Mouse (Mus musculus): ENCODE data around the gene Wdr81.

The Wdr81 gene

DNA sequence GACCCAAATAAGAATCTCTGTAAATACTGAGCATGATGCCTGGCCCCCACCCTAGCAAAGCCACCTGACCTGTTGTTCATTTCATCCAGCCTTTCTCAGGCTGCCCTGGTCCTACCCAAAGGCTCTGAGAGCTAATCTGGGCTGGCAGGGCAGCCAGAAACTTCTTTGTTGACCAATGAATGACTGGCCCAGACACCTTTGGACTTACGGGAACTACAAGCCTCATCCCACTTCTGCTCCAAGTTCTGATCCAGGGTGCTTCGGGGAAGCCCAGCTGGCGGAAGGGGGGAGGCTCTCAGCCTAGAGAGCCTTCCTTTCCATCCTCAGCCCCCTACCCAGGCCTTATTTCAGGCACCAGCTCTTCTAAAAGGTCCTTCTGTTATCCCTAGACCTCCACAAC is 15.7 kb downstream of the Wdr81 start:
- DNase-seq (ENCODE audit: low spot score in 2 of 2), result no peak

DNA sequence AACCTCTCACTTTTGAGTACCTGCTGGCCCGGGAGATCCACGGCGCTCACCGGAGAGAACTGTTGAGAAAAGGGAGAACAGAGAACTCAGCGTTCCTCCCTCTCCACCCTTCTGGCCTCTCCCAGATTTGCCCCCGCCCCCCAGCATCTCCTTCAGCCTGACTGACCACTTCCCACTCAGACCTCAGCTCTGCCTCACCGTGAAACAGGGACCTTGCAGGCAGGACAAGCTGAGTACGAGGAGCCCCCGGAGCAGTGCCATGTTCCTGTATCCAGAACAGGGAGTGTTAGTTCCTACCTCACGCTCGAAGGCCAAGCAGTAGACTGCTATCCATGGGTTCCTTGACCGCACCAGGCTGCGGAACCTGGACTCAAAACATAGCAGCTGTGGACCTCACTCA is 16.3 kb downstream of the Wdr81 start:
- DNase-seq (ENCODE audit: low spot score in 2 of 2), result no peak

DNA sequence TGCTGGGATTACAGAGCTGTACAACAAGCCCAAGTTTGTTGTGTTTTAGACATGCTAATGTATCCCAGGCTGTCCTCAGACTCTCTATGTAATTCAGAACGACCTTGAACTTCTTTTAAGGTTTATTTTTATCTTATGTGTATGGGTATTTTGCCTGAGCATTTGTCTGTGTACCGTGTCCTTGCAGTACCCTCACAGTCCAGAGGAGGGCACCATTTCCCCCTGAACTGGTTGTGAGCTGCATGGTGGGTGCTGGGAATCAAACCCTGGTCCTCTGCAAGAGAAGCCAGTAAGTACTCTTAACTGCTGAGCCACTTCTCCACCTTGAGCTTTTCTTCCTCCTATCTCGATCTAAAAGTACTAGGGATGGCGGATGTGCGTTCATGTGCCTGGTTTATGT is 20.4 kb downstream of the Wdr81 start:
- DNase-seq (ENCODE audit: low spot score in 2 of 2), result no peak

DNA sequence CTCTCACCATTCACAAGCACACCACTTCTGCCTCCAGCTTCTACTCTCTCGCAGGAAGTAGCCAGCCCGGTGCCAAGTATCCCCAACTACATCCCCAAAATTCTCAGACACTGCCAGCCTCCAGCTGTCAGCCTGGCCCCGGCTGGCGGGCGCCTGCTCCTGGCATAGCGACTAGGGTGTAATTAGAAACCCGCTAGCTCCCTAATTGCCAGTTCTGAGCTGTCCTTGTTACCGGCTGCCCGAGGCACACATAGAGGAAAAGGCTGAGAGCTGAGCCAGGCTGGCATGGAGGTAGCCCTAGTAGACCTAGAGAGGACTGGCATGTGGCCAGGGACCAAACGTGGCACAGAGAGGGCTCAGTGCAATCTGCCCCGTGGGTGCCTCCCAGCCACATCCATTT is 23.2 kb downstream of the Wdr81 start:
- peak; percentile 47 to 75 for DNase-seq (ENCODE audit: low spot score in 2 of 2)

DNA sequence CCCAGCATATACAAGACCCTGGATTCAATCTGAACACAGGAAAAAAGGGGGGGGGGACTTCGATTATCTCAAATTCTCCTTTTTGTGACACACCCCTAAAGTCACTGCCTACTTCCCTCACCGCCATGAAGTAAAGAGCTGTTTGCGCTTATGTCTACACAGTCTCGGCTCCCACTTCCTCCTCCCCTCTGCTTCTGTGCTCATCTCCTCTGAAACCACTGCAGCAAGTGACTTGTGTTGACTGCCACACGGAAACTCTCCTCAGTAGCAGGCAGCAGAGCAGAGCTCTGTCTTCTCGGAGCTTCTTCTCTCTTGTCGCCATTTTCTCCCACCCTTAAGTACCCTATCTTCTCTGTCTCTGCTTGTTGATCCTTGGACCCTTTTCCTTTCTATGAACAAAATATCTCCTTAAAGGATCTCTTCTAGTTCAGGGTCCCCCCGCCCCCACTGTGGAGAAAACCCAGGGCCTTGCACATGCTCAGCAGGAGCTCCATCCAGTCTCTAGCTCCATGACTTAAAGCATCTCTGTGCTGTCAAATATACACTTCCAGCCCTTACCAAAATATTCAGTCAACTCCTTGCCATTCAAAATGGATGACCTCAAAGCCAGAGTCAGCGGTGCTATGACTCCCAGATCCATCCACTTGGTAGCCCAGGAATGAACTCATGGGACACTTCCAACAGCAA is 25.4 kb downstream of the Wdr81 start:
- no peak for DNase-seq (ENCODE audit: low spot score in 2 of 2)

DNA sequence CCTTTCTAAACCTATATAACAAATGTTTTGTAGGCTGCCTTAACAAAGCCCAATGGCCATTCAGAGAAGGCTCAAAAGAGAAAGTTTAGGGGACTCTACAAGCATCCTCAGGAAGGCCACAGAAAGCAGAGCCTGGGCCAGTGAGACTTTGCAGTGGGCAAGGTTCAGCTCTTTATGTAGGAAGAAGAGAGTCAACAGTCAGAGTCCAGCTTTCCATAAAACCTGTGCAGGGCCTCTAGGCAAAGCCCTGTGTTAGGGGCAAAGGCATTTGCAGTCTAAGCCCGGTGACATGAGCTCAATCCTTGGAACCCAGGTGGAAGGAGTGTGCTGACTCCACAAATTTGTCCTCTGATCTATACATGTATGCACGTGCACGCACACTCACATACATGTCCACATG is 30.1 kb downstream of the Wdr81 start:
- DNase-seq (ENCODE audit: low spot score in 2 of 2), result no peak

DNA sequence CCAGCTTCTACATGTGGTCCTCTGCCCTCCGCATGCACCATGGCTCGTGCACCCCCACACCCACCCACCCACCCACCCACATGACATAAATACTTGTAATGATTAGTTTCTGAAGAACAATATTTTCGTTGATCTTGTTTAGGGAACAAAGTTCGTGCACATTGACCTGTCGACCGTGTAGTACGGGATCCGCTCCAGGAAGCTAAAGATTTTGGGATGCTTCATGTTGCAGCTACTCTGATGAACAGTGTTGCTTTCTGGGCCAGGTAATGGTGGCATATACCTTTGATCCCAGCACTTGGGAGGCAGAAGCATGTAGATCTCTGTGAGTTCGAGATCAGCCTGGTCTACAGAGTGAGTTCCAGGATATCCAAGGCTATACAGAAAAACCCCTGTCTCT is 30.5 kb downstream of the Wdr81 start:
- DNase-seq (ENCODE audit: low spot score in 2 of 2), result no peak

DNA sequence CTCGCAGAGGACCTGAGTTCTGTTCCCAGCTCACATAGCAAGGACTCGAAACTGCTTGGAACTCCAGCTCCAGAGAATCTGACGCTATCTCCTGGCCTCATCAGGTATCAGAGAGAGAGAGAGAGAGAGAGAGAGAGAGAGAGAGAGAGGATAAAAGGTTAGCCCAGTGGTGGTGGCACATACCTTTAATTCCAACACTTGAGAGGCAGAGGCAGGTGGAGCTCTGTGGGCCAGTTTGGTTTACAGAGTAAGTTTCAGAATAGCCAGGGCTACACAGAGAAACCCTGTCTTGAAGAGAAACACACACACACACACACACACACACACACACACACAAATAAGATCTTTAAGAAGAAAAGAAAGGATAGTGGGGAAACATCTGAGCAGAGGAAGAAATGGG is 31.4 kb downstream of the Wdr81 start:
- DNase-seq (ENCODE audit: low spot score in 2 of 2), result no peak

DNA sequence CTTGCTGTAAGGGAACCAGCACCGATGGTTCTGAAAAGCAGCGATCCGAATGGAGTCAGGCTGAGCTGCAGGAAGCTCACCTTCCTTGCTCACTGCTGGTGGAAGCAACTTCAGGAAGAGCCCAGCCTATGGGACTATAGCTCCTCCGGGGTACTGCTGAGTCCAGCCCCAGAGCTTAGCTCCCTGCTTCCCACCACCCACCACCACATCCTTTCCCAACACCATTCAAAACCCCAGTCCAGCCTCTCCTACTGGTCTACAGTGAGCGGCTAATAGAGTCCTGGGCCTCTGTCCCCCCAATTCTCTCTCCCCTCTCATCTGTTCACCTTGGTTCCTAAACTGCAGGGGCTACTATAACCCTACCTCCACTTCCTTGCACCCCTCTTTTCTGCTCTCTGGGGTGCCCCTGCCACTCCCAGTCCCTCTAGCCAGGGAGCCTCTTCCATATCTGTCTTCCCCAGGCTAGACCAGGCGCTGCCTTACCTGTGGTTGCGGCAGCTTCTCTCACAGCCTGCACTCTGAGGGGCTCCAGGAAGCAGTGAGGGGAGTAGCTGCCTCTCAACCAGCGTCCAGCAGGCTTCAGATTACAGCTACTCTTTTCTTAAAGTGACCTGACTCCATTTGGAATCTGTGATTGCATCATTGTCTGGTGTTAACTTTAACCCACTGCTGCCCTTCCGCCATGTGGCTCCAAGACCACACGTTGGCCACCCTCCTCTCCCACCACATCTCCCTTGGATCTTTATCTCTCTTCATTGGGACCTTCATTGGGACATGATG is 32.3 kb downstream of the Wdr81 start, which contains the start of gene Serpinf1:
Serpinf1 (minus strand) TSS at position 689 of the 780 bp plus-strand sequence.
- no peak for DNase-seq (ENCODE audit: low spot score in 2 of 2)

DNA sequence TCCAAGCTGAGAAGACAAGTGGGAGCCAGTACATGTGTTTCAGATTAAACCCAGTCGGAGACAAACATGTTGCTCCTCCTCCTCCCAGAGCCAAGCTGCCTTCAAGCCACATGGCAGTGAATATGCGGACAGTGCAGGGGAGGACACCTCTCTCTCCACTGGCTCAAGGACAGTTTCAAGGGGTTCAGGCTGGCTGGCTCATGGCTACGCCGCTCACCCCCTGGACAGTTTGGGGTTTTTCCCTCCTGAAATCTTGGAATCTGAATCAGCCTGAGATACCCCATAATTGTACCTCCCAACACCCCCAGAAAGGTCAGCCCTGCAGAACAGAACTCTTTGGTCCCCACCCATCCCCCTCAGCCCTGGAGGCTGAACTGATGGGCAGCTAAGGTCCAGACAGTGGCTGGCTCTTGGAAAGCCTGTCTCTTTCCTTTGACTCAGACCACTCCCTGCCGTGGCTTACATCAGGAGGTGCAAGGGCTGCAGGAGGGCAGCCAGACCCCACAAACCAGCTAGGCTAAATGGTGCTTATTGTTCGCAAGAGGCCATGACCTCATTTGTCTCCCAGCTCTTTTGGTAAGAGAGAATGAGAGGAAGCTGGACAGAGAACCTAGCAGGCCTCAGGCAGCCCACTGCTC is 33.0 kb downstream of the Wdr81 start:
- DNase-seq (ENCODE audit: low spot score in 2 of 2), result no peak

DNA sequence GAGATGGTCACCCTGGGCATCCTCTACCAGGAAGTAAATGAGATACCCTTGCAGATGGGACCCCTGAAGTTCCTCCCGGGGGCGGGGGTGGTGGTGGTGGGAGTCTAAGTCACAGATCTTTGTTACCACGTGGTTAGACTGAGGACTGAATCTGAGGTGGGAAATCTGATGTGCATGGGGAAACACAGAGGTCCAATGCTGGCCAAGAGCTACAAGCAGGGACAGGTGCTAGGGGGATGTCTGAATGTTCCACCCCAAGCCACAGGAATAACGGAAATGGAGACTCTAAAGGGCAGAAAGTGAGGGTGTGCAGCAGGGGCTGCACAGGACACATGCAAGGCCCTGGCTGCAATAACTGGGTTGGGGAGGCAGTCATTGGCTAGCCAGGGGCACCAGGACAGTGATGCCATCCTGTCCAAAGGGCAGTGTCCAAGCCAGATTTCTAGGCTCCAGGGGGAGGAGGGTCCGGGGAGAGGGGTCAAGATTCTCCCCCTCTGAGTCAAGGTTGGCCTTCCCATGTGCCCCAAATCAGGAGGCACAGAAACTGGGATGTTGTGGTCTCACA is 33.6 kb downstream of the Wdr81 start:
- no peak for DNase-seq (ENCODE audit: low spot score in 2 of 2)

DNA sequence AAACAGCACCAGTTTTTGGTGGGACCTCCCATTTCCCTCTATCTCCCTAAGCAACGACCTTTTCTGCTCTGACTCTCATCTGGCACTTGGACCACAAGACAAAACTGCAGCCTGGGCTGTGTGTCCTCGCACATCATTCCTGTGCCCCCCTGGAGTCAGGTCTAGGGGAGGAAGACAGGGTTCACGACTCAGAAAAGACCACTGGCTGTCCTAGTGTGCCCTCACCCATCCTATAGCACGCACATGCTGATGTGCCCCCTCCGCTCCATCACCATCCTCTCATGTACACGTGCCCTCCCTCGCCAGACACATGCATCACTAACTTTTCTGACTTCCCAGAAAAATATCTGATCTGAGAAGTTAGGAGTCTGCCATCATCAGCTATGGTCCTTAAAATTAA is 34.5 kb downstream of the Wdr81 start:
- DNase-seq (ENCODE audit: low spot score in 2 of 2), result no peak

DNA sequence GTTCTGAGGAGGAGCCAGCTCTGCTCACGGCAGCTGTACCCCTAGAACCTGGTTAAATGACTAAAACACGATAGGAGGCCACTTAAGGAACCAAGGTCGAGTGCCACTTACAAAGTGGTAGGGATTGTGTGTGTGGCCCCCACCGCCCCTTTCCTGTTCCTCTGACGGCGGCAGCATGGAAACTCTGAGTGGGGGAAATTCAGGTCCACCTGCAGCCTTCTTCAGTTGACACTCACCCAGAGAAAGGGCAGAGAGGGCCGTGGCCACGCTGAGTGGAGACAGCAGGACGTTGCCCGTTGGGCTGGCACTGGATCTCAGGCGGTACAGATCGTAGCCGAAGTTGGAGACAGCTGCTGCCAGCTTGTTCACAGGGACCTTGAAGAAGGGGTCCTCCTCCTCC is 38.5 kb downstream of the Wdr81 start:
- DNase-seq (ENCODE audit: low spot score in 2 of 2), result no peak

DNA sequence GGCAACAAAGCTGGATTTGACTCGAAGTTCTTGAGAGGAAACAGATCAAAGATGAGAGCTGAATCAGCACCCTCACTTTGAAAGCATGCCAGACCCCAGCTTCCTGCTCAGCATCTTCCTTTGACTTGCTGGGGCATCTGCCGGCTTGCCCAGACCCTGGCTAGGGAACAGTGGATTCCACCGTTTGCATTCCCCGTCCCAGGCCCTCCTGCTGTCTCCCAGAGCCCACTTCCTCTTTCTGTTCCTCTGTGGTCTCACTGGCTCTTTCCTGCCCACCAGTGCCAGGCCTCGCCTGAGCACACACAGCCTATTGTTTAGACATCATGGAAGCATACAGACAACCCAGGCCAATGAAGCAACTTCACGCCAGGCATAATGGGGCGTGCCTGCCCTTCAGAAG is 39.4 kb downstream of the Wdr81 start:
- DNase-seq (ENCODE audit: low spot score in 2 of 2), result no peak

DNA sequence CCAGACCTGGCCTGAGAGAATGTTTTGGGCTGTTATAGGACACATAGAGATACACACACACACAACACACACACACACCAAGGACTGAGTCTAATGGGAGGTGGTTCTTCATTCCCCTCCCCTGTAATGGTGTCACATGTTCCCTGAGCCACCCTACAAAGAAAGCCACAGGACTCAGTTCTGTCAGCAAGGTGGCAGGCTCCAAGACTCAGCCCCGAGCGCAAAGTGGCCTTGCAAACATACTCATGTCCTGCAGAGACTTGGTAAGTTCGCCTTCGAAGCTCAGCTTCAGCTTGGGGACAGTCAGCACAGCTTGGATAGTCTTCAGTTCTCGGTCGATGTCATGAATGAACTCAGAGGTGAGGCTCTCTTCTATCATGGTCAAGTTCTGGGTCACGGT is 43.9 kb downstream of the Wdr81 start:
- DNase-seq (ENCODE audit: low spot score in 2 of 2), result no peak

DNA sequence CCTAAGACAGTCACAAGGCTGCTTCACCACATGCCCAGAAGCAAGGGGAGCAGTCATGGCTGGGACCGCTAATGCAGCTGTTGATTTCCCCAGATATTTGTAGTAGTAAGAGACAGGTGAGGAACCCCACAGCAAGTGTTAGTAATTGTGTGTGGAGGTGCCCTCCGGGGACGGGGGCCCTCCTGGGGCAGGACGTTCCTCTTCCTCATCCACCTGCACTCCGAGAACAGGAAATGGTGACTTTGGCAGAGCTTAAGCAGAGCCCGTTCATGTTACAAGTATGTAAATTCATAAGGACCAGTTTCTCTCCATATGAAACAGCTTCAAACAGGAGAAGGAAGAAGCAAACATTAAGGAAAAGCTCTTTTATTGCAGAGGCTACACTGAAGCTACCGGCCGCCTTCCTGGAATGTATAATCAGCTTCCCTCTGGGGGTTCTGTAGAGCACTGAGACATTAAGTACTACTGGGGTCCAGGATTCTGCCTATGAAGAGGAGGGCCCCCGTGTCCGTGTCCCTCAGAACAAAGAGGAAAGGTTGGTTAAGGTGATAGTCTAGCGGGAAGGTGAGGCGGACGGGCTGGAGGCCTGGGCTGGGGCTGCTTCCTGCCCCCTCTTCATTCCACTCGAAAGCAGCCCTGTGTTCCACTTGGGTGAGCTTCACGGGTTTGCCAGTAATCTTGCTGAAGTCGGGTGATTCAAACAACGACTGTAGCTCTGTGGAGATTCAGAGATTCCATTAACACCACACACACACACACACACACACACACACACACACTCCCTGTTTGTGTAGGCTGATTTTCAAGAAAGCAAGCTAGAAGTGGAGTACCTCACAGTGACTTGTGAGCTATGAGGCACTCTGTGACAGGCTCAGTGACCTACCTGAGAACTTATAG is 44.6 kb downstream of the Wdr81 start:
- no peak for DNase-seq (ENCODE audit: low spot score in 2 of 2)

DNA sequence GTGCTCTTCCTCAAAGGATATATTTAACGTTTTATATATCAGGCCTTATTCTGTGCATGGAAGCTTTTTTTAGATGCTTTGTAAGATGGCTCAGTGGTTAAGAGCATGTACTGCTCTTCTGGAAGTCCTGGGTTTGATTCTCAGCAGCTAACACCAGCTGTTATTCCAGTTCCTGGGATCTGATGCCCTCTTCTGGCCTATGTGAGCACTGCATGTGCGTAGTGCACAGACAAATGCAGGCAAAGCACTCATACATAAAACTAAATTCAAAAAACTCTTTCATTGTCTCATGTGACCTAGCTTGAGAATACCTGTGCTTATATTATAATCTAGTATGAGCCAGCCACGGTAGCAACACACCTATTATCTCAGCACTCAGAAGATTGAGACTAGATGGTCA is 47.7 kb downstream of the Wdr81 start:
- DNase-seq (ENCODE audit: low spot score in 2 of 2), result peak in 1 of 2 experiments; percentile 45

DNA sequence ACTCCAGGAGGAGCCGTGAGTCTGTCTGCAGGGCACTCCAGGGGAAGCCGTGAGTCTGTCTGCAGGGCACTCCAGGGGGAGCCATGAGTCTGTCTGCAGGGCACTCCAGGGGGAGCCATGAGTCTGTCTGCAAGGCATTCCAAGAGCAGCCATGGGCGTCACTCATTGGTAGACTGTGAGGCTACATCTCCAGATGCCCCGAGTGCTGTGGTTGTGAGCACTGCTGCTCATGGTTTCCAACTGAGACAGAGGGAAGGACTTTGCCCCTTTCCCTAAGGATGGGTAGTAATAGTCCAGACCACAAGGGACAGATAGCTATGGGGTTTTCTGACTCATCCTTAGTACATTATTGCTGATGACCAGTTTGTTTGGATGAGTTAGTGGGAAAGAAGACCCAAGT is 48.4 kb downstream of the Wdr81 start:
- no peak for DNase-seq (ENCODE audit: low spot score in 2 of 2)

DNA sequence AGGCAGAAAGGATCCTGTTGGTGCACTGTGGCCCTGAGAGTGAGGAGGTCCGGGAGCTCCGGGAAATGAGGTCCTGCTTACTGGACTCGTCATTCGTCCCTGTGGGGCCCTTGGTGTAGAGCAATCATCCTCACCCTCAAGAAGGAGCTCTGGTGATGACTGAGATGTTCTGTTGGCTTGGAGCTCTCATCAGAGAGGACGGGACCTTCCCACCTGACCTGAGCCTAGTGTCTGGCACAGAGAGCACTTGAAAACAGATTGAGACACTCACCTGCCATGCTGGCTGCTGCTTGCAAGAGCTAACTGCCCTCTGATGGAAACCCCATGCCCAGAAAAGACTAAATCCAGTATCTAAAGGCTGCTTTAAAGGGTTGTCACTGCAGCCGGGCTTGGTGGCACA is 49.7 kb downstream of the Wdr81 start:
- no peak for DNase-seq (ENCODE audit: low spot score in 2 of 2)

DNA sequence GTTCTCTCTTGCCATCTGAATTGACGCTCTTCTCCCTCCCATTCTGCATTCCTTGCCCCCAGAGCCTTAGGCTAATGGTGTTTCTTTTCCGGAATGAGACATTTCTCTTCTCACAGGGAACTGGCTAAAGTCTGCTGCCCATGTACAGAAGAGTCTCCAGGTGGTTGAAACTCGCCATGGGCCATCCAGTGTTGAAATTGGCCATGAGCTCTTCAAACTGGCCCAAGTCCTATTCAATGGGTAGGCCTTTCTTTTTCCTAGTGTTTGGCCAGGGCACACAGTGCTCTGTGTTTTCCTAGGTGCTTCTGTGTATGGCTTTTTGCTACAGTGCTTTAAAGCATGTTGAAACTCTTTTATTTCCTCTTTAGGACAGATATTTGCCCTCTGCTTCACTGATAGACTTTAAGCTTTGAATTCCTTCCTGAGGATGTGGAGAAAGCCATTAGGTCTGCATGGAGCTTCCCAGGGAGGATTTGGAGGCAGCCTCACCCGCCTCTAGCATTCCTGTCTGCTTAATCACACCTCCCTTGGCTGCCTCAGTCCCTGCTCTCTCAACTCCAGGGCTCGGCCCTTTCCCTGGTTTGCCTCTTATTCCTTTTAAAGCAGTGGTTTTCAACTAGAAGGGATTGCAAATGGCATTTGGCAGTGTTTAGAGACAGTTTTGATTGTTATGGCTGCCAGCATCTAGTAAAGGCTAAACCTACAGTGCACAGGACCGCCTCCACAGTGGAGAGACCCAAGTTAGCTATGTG is 51.0 kb downstream of the Wdr81 start:
- DNase-seq (ENCODE audit: low spot score in 2 of 2), result no peak

DNA sequence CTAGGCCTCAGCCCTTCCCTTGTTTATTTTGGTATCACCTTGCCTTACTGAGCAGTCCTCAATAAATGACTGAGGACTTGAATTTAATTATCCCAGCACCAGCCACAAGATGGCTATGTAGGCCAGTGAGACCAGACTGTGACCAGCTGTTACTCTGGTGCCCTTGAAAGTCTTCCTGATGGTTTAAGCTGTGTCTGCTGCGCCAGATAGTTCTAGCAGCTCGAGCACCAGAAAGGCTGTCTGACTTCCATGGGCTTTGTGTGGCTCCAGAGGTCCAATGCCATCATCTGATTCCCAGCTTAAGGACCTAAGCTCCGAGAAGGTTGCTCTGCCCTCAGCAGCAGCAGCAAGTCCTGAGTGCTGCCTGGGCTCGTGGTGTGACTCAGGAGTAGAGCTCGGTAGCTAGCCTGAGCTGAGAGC is 52.2 kb downstream of the Wdr81 start:
- DNase-seq (ENCODE audit: low spot score in 2 of 2), result peak in 1 of 2 experiments; percentile 42

Data from cerebellum, postnatal 4 days (tissue).